Mouse (Mus musculus) neural tube, embryonic 11.5 days (tissue): ENCODE measurements around the gene Khdrbs1. TPM values are rescaled to one million over a fixed set of nuclear protein-coding genes. Genes with fewer than 3 reads are reported as not detected.
A peak's percentile ranks its signal among the peaks of the same experiment; 100 is the strongest.
"Not testable (repeated sequence)": the region's sequence is repeated elsewhere in the genome, so short reads cannot be mapped to it uniquely, and the experiment has no call there.

Experiments used
- ATAC-seq: fragments of 200-750 bp; cut with Nextera tagmentation; 2 replicates; pipeline ENCODE4 v1.8.0; 2017; ENCODE audit warnings: moderate number of reproducible peaks, mild to moderate bottlenecking, moderate TSS enrichment, moderate library complexity; ENCODE audit not compliant: insufficient read depth, low FRiP score, low TSS enrichment
- DNase-seq: peaks from one replicate; pipeline ENCODE4 v3.0.0-alpha.2; 2015; ENCODE audit warnings: low spot score
- H3K27ac ChIP-seq: fragments of 300-500 bp; sonication (generic); 2 replicates; pipeline ENCODE4 v1.5.1; 2014; ENCODE audit warnings: low read depth, mild to moderate bottlenecking, low read length
- H3K27me3 ChIP-seq: fragments of 300-500 bp; sonication (generic); 2 replicates; pipeline ENCODE4 v1.6.1; 2014; ENCODE audit warnings: mild to moderate bottlenecking, low read length, mixed read lengths; ENCODE audit not compliant: control insufficient read depth, insufficient read depth
- H3K36me3 ChIP-seq: fragments of 300-500 bp; sonication (generic); 2 replicates; pipeline ENCODE4 v1.6.1; 2014; ENCODE audit warnings: mild to moderate bottlenecking, low read length, moderate library complexity, mixed read lengths; ENCODE audit not compliant: control insufficient read depth, insufficient read depth
- H3K4me1 ChIP-seq: fragments of 300-500 bp; sonication (generic); 2 replicates; pipeline ENCODE4 v1.6.1; 2014; ENCODE audit warnings: low read length, mixed read lengths; ENCODE audit not compliant: control insufficient read depth, insufficient read depth
- H3K4me2 ChIP-seq: fragments of 300-500 bp; sonication (generic); 2 replicates; pipeline ENCODE4 v1.6.1; 2014; ENCODE audit warnings: low read depth, mild to moderate bottlenecking, moderate library complexity
- H3K4me3 ChIP-seq: fragments of 300-500 bp; sonication (generic); 2 replicates; pipeline ENCODE4 v1.5.1; 2014; ENCODE audit warnings: low read depth, low read length
- H3K9ac ChIP-seq: fragments of 300-500 bp; sonication (generic); 2 replicates; pipeline ENCODE4 v1.6.1; 2014; ENCODE audit warnings: mild to moderate bottlenecking, low read length
- H3K9me3 ChIP-seq: fragments of 300-500 bp; sonication (generic); 2 replicates; pipeline ENCODE4 v1.6.1; 2016; ENCODE audit warnings: low read length; ENCODE audit not compliant: control insufficient read depth
- WGBS: fragments of 180-500 bp; shearing (Covaris S2); extraction: QIAGEN DNeasy Blood & Tissue Kit; methylation state at CpG from one replicate; pipeline ENCODE4 v1.1.7; 2014; 5-methylcytosine and 5-hydroxymethylcytosine counted together
- polyA plus RNA-seq: library from polyadenylated mRNA; unstranded; fragments of >200 nt; fragmentation: Nextera tagmentation; extraction: Ambion mirVana; gene quantifications from 2 replicates; pipeline ENCODE4 v1.2.1, GENCODE M21; 2014

Gene Khdrbs1
- polyA plus RNA-seq, 1 experiment from 2014 or later = 195 TPM

DNA sequence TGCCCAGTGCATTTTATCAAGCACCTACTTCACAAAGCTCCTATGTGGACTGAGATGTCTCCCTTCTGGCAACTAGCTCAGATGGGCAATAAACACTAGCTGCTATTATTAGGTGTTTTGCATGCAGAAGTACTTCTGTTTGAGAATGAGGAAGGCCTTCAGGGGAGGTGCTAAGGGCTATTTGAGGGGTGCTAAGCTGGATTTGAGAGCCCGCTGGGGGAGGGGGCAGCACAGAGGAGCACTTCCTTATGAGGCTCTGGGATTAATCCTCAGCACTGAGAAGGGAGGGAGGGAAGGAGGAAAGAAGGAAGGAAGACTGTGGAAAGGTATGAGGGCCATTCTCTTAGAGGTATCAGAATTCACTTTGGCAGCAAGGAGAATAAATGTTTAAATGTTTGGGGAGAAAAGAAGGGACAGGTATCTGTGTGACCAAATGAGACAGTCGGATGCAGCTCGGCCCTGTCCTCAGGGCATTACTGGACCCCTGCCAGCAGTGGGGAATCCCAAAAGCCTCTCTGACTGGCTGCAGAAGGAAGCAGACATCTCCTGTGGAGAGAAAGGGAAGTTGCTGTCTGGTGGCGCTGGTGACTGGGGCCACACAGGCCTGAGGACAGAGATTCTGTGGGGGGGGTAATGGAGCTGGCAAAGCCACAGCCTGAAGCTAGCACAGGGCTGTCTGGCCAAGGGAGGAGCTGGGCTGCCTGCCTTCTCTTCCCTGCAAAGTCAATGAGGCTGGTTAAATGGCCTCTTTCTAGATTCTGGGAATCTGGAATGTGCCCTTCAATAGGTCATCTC, 40.0 kb upstream of the Khdrbs1 start:
- Histone ChIP-seq H3K4me1 (peaks cover 3% of the 10 kb centered on the region; the same call in 1 of the 2 replicates), H3K27ac (no peak overlapping the region), H3K4me3 (no peak overlapping the region), H3K36me3 (no peaks in the 10 kb centered on the region), H3K4me2 (no peak overlapping the region), H3K27me3 (no peaks in the 10 kb centered on the region), H3K9me3 (no peaks in the 10 kb centered on the region), H3K9ac (no peak overlapping the region; the same call in 1 of the 2 replicates)
- WGBS = 16% methylated on average over 4 of the region's 4 CpGs
- ATAC-seq (no peak), DNase-seq (no peak)

DNA sequence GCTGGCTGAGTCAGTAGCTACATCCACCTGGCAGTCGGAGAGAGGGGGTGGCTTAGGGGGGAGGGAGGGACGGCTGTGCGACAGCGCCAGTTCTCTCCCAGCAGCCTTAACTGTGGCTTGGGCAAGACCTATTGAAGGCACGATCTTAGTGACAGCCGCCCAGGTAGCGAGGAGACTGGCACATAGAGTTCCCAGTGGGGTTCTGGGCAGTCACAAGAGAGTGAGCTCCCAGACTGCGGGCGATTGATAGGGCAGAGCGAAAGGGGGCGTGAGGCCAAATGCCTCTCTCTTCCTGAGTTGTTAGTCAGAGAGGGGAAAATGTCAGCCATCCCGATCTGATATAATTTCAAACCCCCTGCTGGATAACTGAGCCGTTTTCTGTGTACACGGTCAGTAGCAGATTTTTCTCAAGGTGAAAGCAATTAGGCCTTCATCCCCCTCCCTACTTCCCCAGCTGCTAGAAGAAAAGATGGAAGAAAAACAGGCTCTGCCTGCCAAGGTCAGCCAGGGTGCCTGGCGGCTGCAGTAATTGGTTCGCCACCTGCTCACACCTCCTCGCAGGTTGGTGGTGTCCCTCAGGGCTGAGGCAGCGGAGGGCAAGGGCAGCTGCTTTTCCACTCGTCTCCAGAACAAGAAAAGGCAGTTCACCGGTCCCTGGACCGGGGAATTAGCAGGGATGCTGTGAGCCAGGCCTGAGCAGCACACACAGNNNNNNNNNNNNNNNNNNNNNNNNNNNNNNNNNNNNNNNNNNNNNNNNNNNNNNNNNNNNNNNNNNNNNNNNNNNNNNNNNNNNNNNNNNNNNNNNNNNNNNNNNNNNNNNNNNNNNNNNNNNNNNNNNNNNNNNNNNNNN, 29.8 kb upstream of the Khdrbs1 start:
- no peaks in the 10 kb centered on the region for H3K9me3 ChIP-seq
- peaks cover 3% of the 10 kb centered on the region; the same call in 1 of the 2 replicates for H3K4me1 ChIP-seq
- DNase-seq = peak; percentile 61
- H3K4me2 ChIP-seq = peak overlapping the region; percentile 26
- H3K27ac ChIP-seq = no peak overlapping the region
- H3K9ac ChIP-seq = no peak overlapping the region
- 3% methylated on average over 21 of the region's 21 CpGs for WGBS
- no peak for ATAC-seq
- H3K4me3 ChIP-seq = no peak overlapping the region
- no peaks in the 10 kb centered on the region for H3K27me3 ChIP-seq
- no peaks in the 10 kb centered on the region for H3K36me3 ChIP-seq

DNA sequence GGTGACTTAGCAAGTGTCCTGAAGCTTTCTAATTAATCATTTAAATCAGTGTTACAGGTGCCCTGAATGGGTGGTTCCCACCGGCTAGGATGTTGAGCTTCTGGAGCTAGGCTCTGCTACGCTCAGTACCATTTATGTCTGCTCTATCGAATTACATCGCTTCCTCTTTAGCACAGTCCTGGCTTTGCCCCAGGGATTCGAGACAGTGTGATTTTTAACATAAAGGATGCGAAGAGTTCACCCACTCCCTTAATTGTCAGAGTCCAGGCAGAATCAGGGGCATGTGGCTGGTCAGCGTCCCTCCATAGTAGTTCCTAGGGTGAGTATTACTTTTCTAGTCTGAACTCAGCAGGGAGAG, 29.2 kb upstream of the Khdrbs1 start:
- Histone ChIP-seq H3K4me2 (peak overlapping the region; percentile 26), H3K4me1 (peaks cover 3% of the 10 kb centered on the region; the same call in 1 of the 2 replicates), H3K4me3 (no peak overlapping the region), H3K27me3 (no peaks in the 10 kb centered on the region), H3K9me3 (no peaks in the 10 kb centered on the region), H3K9ac (no peak overlapping the region), H3K36me3 (no peaks in the 10 kb centered on the region), H3K27ac (no peak overlapping the region)
- no peak for DNase-seq
- no peak for ATAC-seq
- 20% methylated on average over 7 of the region's 7 CpGs for WGBS

DNA sequence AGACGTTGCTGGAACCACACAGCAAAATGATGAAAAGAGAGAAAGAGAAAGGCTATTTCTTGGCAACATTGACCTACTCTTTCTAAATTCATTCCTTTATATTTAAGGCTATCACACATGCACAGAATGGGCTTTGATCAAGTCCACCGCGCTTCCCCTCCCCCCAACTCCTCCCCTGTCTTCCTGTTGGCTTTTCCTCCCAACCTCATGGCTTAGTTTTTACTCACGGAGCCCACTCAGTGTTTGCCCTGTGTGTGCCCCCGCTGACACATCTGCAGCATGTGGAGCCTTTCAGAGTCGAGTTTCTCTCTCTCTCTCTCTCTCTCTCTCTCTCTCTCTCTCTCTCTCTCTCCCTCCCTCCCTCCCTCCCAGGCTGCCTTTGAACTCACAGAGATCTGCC, 28.5 kb upstream of the Khdrbs1 start:
- no peak for DNase-seq
- no peaks in the 10 kb centered on the region for H3K9me3 ChIP-seq
- 58% methylated on average over 6 of the region's 6 CpGs for WGBS
- no peak overlapping the region for H3K4me3 ChIP-seq
- H3K4me1 ChIP-seq = peaks cover 3% of the 10 kb centered on the region; the same call in 1 of the 2 replicates
- H3K9ac ChIP-seq = no peak overlapping the region
- ATAC-seq = no peak
- H3K4me2 ChIP-seq = no peak overlapping the region
- H3K27ac ChIP-seq = no peak overlapping the region
- H3K27me3 ChIP-seq = no peaks in the 10 kb centered on the region
- H3K36me3 ChIP-seq = no peaks in the 10 kb centered on the region

DNA sequence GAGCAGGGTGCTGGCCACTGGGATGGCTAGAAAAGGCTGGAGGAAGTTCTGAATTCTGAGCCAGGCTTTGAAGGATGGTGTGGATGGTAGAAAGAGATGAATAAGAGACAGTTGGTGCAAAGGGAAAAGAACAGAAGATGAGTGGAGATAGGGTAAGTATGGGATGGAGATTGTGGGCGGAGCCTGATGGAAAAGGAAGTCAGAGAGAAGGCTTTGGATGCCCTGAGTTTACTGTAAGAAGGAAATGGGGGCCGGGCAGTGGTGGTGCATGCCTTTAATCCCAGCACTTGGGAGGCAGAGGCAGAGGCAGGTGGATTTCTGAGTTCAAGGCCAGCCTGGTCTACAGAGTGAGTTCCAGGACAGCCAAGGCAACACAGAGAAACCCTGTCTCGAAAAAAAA, 26.6 kb upstream of the Khdrbs1 start:
- H3K4me2 ChIP-seq, H3K27me3 ChIP-seq, H3K27ac ChIP-seq, H3K9ac ChIP-seq, H3K36me3 ChIP-seq, ATAC-seq, DNase-seq, H3K9me3 ChIP-seq, H3K4me3 ChIP-seq, H3K4me1 ChIP-seq: not testable (repeated sequence)
- WGBS = 86% methylated on average over 3 of the region's 3 CpGs

- Histone ChIP-seq H3K4me1 (peaks cover 3% of the 10 kb centered on the region; the same call in 1 of the 2 replicates), H3K27me3 (no peaks in the 10 kb centered on the region), H3K36me3 (no peaks in the 10 kb centered on the region), H3K27ac (no peak overlapping the region), H3K4me2 (no peak overlapping the region), H3K4me3 (no peak overlapping the region), H3K9me3 (no peaks in the 10 kb centered on the region), H3K9ac (no peak overlapping the region)
- 90% methylated on average over 8 of the region's 8 CpGs for WGBS
- DNase-seq (no peak), ATAC-seq (no peak)
Measured at GRCm38 (mm10) chr4:129767782-129768181, 25.7 kb upstream of the Khdrbs1 start.

DNA sequence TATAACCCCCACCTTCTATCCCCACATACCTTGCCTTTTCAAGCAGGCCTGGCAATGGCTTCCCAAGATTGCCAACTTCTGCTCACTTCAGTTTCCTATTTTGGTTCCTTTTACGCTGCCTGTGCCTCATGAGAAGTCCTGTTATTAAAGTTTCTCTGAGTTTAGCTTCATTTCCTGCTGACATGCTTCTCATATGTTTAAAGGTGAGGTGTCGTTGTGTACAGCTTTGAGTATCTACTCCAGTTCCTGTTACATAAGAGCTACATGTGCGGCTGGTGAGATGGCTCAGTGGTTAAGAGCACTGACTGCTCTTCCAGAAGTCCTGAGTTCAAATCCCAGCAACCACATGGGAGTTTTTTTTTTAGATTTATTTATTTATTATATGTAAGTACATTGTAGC, 23.2 kb upstream of the Khdrbs1 start:
- H3K9ac ChIP-seq = no peak overlapping the region
- WGBS = 95% methylated on average over 3 of the region's 3 CpGs

DNA sequence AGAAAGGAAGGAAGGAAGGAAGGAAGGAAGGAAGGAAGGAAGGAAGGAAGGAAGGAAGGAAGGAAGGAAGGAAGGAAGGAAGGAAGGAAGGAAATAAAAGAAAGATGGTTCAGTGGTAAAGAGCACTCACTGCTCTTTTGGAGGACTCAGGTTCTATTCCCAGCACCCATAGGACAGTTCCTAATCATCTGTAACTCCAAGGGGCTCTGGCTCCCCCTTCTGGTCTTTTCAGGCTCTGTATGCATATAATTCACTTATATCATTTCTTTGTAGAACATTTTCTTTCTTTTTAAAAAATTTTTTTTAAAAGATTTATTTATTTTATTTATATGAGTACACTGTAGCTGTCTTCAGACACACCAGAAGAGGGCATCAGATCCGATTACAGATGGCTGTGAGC, 20.4 kb upstream of the Khdrbs1 start:
- H3K27ac ChIP-seq, H3K4me1 ChIP-seq, H3K4me2 ChIP-seq, H3K9ac ChIP-seq, H3K36me3 ChIP-seq, H3K4me3 ChIP-seq, H3K27me3 ChIP-seq, DNase-seq, ATAC-seq, H3K9me3 ChIP-seq: not testable (repeated sequence)
- 90% methylated on average over 1 of the region's 1 CpGs for WGBS

More for the DNA sequence above, 23.2 kb upstream of the Khdrbs1 start:
- no peak overlapping the region for H3K27ac ChIP-seq
- no peak overlapping the region for H3K4me3 ChIP-seq
- no peaks in the 10 kb centered on the region for H3K27me3 ChIP-seq
- DNase-seq (no peak), ATAC-seq (no peak)
- no peak overlapping the region for H3K4me2 ChIP-seq
- no peaks in the 10 kb centered on the region for H3K4me1 ChIP-seq
- H3K9me3 ChIP-seq = no peaks in the 10 kb centered on the region
- H3K36me3 ChIP-seq = no peaks in the 10 kb centered on the region
